Mouse (Mus musculus) lung, postnatal 0 days (tissue): ENCODE measurements around the gene Spp1. TPM values are rescaled to one million over a fixed set of nuclear protein-coding genes. Genes with fewer than 3 reads are reported as not detected.

ENCODE experiments used
- ATAC-seq: fragments of 200-750 bp; cut with Nextera tagmentation; 2 replicates; pipeline ENCODE4 v1.8.0; 2017; ENCODE audit warnings: moderate library complexity
- DNase-seq: peaks from one replicate; pipeline ENCODE4 v3.0.0-alpha.2; 2016; ENCODE audit warnings: low spot score
- H3K27ac ChIP-seq: fragments of 300-500 bp; sonication (generic); 2 replicates; pipeline ENCODE4 v1.5.1; 2014; ENCODE audit warnings: antibody characterized with exemption, mild to moderate bottlenecking, low read length, mixed read lengths
- H3K27me3 ChIP-seq: fragments of 300-500 bp; sonication (generic); replicated peaks from 2 replicates; pipeline ENCODE4 v1.6.1; 2014; ENCODE audit warnings: low read length, mixed read lengths; ENCODE audit not compliant: insufficient read depth
- H3K36me3 ChIP-seq: fragments of 300-500 bp; sonication (generic); 2 replicates; pipeline ENCODE4 v1.6.1; 2014; ENCODE audit warnings: low read length, mixed read lengths; ENCODE audit not compliant: insufficient read depth
- H3K4me1 ChIP-seq: fragments of 300-500 bp; sonication (generic); 2 replicates; pipeline ENCODE4 v1.6.1; 2014; ENCODE audit warnings: antibody characterized with exemption, low read depth, low read length, mixed read lengths; ENCODE audit not compliant: insufficient read depth
- H3K4me2 ChIP-seq: fragments of 300-500 bp; sonication (generic); replicated peaks from 2 replicates; pipeline ENCODE4 v1.6.1; 2014; ENCODE audit warnings: low read depth, mild to moderate bottlenecking, low read length, moderate library complexity, mixed read lengths
- H3K4me3 ChIP-seq: fragments of 300-500 bp; sonication (generic); 2 replicates; pipeline ENCODE4 v1.5.1; 2014; ENCODE audit warnings: low read depth, low read length
- H3K9ac ChIP-seq: fragments of 300-500 bp; sonication (generic); replicated peaks from 2 replicates; pipeline ENCODE4 v1.6.1; 2014; ENCODE audit warnings: low read depth, mild to moderate bottlenecking
- H3K9me3 ChIP-seq: fragments of 300-500 bp; sonication (generic); 2 replicates; pipeline ENCODE4 v1.6.1; 2016; ENCODE audit warnings: low read length, mixed read lengths
- CTCF ChIP-seq: IDR thresholded peaks from 2 replicates; pipeline ENCODE4 v1.5.1; 2016; ENCODE audit warnings: antibody characterized with exemption, mild to moderate bottlenecking
- EP300 ChIP-seq: IDR thresholded peaks from 2 replicates; pipeline ENCODE4 v1.6.1; 2016; ENCODE audit warnings: antibody characterized with exemption, mild to moderate bottlenecking, control low read depth
- WGBS: fragments of 180-500 bp; shearing (Covaris S2); extraction: QIAGEN DNeasy Blood & Tissue Kit; methylation state at CpG from one replicate; pipeline ENCODE4 v1.1.7; 2014; 5-methylcytosine and 5-hydroxymethylcytosine counted together
- polyA plus RNA-seq: library from polyadenylated mRNA; unstranded; fragments of >200 nt; fragmentation: Nextera tagmentation; extraction: Ambion mirVana; gene quantifications from 2 replicates; pipeline ENCODE4 v1.2.1, GENCODE M21; 2015

Gene Spp1
- polyA plus RNA-seq, 1 experiment from 2014 or later = 74.4 TPM

DNA sequence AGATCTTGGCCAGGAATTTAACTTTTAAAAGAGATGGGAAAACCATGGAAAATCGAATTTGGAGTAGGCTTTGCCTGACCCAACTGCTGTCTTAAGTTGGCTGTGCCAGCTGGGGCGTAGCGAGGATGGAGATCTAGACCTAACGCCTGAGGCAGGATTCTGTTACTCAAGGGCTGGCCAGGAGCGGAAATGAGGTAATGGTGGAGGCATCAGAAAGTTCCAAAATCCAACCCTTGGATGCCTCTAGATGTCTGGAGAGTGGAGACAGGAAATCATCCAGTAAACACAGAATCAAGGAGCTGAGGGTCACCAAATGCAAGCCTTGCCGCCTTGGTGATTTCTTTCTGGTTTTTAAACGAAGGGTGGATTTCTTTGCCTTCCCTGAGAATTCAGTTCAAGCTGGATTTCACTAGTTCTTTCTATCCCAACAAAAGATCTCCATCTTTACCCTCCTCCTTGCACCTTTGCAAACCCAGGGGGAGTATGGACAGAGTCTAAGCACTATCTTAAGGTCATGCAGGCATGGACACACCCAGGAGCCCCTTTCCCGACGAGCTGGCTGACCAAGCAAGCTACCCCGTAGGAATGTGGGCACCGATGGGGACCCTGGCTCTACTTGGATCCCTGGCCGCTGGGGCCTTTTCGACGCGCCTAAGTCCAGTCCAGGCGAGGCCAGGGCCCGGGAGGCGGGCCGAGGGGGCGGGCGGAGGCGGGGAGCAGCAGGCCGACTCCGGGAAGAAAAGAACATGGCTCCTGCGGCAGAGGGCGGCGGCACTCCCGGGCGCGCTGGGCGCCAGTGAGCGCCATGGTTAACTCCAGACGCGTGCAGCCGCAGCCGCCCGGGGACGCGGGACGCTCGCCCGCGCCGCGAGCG is 24.2 kb downstream of the Spp1 start, which contains the start of gene Pkd2:
TSS of gene Pkd2 (plus strand) at position 619 of the 874 bp plus-strand sequence.
- Histone ChIP-seq H3K27me3 (no peaks in the 10 kb centered on the region), H3K9ac (peak within 1 kb of the TSS; percentile 83), H3K4me2 (peak within 1 kb of the TSS; percentile 85), H3K27ac (peak within 1 kb of the TSS; percentile 96), H3K9me3 (no peaks in the 10 kb centered on the region), H3K36me3 (no peaks in the 10 kb centered on the region), H3K4me3 (peak within 1 kb of the TSS; percentile 87), H3K4me1 (peaks cover 3% of the 10 kb centered on the region; the same call in 1 of the 2 replicates)
- WGBS = 8% methylated on average over 45 of the region's 46 CpGs
- no peak for TF ChIP-seq CTCF
- TF ChIP-seq EP300 = no peak
- ATAC-seq (peak; percentile 94), DNase-seq (peak; percentile 88)

DNA sequence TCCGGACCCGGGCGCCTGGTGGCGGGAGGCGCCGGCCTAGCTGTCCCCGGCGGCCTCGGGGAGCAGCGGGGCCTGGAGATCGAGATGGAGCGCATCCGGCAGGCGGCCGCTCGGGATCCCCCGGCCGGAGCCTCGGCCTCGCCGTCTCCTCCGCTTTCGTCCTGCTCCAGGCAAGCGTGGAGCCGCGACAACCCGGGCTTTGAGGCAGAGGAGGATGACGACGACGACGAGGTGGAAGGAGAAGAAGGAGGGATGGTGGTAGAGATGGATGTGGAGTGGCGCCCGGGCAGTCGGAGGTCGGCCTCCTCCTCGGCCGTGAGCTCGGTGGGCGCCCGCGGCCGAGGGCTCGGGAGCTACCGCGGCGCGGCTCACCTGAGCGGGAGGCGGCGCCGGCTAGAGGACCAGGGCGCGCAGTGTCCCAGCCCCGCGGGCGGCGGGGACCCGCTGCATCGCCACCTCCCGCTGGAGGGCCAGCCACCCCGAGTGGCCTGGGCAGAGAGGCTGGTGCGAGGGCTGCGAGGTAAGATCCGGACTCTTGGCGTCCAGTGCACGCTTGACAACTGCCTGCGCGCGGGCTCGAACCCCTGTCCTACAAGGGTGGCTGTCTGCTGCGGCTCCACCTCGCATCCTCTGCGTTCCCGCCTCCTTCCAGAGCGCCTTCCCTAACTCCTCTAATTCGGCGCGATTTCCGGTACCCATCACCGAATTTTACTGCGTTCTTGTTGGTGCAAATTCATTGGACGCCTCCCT is 25.0 kb downstream of the Spp1 start:
- H3K27ac ChIP-seq = peak overlapping the region; percentile 96
- TF ChIP-seq CTCF = no peak
- no peaks in the 10 kb centered on the region for H3K36me3 ChIP-seq
- peak overlapping the region; percentile 85 for H3K4me2 ChIP-seq
- H3K4me3 ChIP-seq = peak overlapping the region; percentile 87
- DNase-seq (peak; percentile 66), ATAC-seq (peak; percentile 65)
- no peaks in the 10 kb centered on the region for H3K27me3 ChIP-seq
- H3K9me3 ChIP-seq = no peaks in the 10 kb centered on the region
- H3K9ac ChIP-seq = peak overlapping the region; percentile 83
- WGBS = 2% methylated on average over 48 of the region's 82 CpGs
- H3K4me1 ChIP-seq = peaks cover 3% of the 10 kb centered on the region; the same call in 1 of the 2 replicates

GRCm38 (mm10) chr5:104460456-104460838 is 25.5 kb downstream of the Spp1 start:
- DNase-seq = no peak
- Histone ChIP-seq H3K4me1 (peaks cover 3% of the 10 kb centered on the region; the same call in 1 of the 2 replicates), H3K4me3 (peak overlapping the region; percentile 87), H3K27ac (peak overlapping the region; percentile 96), H3K27me3 (no peaks in the 10 kb centered on the region), H3K9me3 (no peaks in the 10 kb centered on the region), H3K36me3 (no peaks in the 10 kb centered on the region), H3K9ac (peak overlapping the region; percentile 83), H3K4me2 (peak overlapping the region; percentile 85)
- TF ChIP-seq CTCF (no peak), EP300 (no peak)
- WGBS = 15% methylated on average over 3 of the region's 3 CpGs
- no peak for ATAC-seq

GRCm38 (mm10) chr5:104460856-104461255 is 25.9 kb downstream of the Spp1 start:
- DNase-seq (peak; percentile 68), ATAC-seq (no peak)
- Histone ChIP-seq H3K4me1 (peaks cover 3% of the 10 kb centered on the region; the same call in 1 of the 2 replicates), H3K9me3 (no peaks in the 10 kb centered on the region), H3K4me3 (peak overlapping the region; percentile 10; the same call in 1 of the 2 replicates), H3K36me3 (no peaks in the 10 kb centered on the region), H3K9ac (no peak overlapping the region), H3K4me2 (peak overlapping the region; percentile 85), H3K27me3 (no peaks in the 10 kb centered on the region), H3K27ac (no peak overlapping the region)
- 28% methylated on average over 6 of the region's 7 CpGs for WGBS
- TF ChIP-seq EP300 (no peak), CTCF (no peak)

- Histone ChIP-seq H3K9ac (no peak overlapping the region), H3K27me3 (no peaks in the 10 kb centered on the region), H3K9me3 (no peaks in the 10 kb centered on the region), H3K27ac (no peak overlapping the region), H3K4me2 (no peak overlapping the region), H3K36me3 (no peaks in the 10 kb centered on the region), H3K4me1 (peaks cover 3% of the 10 kb centered on the region; the same call in 1 of the 2 replicates), H3K4me3 (no peak overlapping the region)
- ATAC-seq = peak; percentile 53
- no peak for TF ChIP-seq CTCF
- TF ChIP-seq EP300 = no peak
- DNase-seq = peak; percentile 49
- WGBS = 75% methylated on average over 8 of the region's 8 CpGs
Observed at GRCm38 (mm10) chr5:104465279-104465678, 30.4 kb downstream of the Spp1 start.

DNA sequence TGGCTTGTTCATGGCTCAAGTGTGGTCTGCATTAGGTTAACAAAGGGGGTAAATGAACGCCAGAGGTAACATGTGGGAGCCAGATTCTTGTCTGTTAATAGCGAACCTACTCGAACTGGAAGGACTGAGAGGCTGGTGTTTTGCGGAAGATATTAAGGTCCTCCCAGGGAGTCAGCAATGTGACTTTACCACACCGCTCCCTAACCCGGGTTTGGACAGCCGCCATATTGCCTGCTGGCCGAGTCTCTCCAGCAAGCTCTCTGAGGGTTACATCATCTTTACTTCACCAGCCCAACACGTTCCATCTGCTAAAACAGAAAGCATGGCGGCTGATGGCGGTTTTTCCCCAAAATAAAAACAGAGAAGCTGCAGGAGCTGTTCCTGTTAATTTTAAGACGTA is 30.8 kb downstream of the Spp1 start:
- Histone ChIP-seq H3K27ac (no peak overlapping the region), H3K9ac (no peak overlapping the region), H3K9me3 (no peaks in the 10 kb centered on the region), H3K4me3 (no peak overlapping the region), H3K4me1 (peaks cover 3% of the 10 kb centered on the region; the same call in 1 of the 2 replicates), H3K36me3 (peaks cover 2% of the 10 kb centered on the region; the same call in 1 of the 2 replicates), H3K4me2 (no peak overlapping the region), H3K27me3 (no peaks in the 10 kb centered on the region)
- no peak for ATAC-seq
- DNase-seq = peak; percentile 27
- 86% methylated on average over 12 of the region's 12 CpGs for WGBS
- no peak for TF ChIP-seq EP300
- TF ChIP-seq CTCF = no peak
